Mouse (Mus musculus): ENCODE results near the gene Olfml2a.

Gene Olfml2a

DNA sequence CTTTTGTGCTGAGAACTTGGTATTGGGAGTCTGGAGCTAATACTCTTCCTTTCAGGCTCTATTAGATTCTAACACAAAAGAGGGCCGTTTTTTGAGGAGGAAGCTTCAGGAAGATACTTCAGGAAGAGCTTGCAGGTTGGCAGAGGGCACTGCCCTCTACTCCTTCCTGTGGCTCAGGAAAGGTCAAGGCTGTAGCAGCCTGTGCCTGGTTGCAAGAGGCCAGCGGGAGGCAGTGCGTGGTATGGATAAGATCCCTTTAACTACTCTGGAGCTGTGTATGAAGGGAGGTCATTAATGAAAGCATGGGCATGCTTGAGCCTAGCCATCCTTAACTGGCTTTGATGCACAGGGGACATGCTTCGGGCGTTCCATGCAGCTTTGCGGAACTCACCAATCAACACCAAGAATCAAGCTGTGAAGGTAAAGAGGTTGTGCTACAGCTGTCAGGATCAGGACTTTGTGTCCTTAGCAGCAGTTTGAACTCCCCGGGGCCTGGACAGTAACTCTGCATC is 81.0 kb downstream of the Olfml2a start:
- DNase-seq, result no peak
